Mouse (Mus musculus) adrenal gland, postnatal 4 days (tissue): ENCODE results near the gene Kcnj15. TPM values are rescaled to one million over a fixed set of nuclear protein-coding genes. Genes with fewer than 3 reads are reported as not detected.

ENCODE experiments used
- DNase-seq, 2 experiments: peaks; one replicate each; pipeline ENCODE4 v3.0.0; 2021 to 2022; ENCODE audit warnings: low spot score in 2 of 2, mixed read lengths in 2 of 2
- total RNA-seq, 2 experiments: library from RNA; stranded (reverse); gene quantifications; 2 replicates each; pipeline ENCODE4 v1.2.3; 2021

Gene Kcnj15
- total RNA-seq, 2 experiments from 2014 or later = 0.73 to 9.8 TPM

GRCm38 (mm10) chr16:95244626-95245303 is 12.6 kb upstream of the Kcnj15 start:
- no peak for DNase-seq

GRCm38 (mm10) chr16:95245499-95245898 is 11.9 kb upstream of the Kcnj15 start:
- DNase-seq = no peak

GRCm38 (mm10) chr16:95248646-95249045 is 8.7 kb upstream of the Kcnj15 start:
- no peak for DNase-seq

GRCm38 (mm10) chr16:95256648-95257047 is 710 bp upstream of the Kcnj15 start:
- no peak for DNase-seq

GRCm38 (mm10) chr16:95258100-95258499 is 742 bp downstream of the Kcnj15 start:
- DNase-seq = no peak

- no peak for DNase-seq
These were observed 2.1 kb downstream of the Kcnj15 start for GRCm38 (mm10) chr16:95259505-95259904.

- DNase-seq = no peak
These were observed 3.3 kb downstream of the Kcnj15 start for GRCm38 (mm10) chr16:95260693-95261092.

- DNase-seq = no peak
These were observed 4.4 kb downstream of the Kcnj15 start for GRCm38 (mm10) chr16:95261807-95262206.

- DNase-seq = no peak
These were observed 5.5 kb downstream of the Kcnj15 start for GRCm38 (mm10) chr16:95262706-95263363.

GRCm38 (mm10) chr16:95264324-95264723 is 7.0 kb downstream of the Kcnj15 start:
- no peak for DNase-seq

- no peak for DNase-seq
These were observed 10.3 kb downstream of the Kcnj15 start for GRCm38 (mm10) chr16:95267481-95268183.

GRCm38 (mm10) chr16:95269610-95270009 is 12.3 kb downstream of the Kcnj15 start:
- DNase-seq = no peak

- no peak for DNase-seq
These were observed 15.7 kb downstream of the Kcnj15 start for GRCm38 (mm10) chr16:95273101-95273500.

- no peak for DNase-seq
These were observed 18.6 kb downstream of the Kcnj15 start for GRCm38 (mm10) chr16:95275713-95276502.

- no peak for DNase-seq
These were observed 21.7 kb downstream of the Kcnj15 start for GRCm38 (mm10) chr16:95279015-95279414.

GRCm38 (mm10) chr16:95280338-95280737 is 23.0 kb downstream of the Kcnj15 start:
- no peak for DNase-seq

- no peak for DNase-seq
These were observed 26.0 kb downstream of the Kcnj15 start for GRCm38 (mm10) chr16:95283369-95283768.

GRCm38 (mm10) chr16:95284085-95284727 is 26.8 kb downstream of the Kcnj15 start:
- DNase-seq = no peak

- no peak for DNase-seq
These were observed 27.7 kb downstream of the Kcnj15 start for GRCm38 (mm10) chr16:95285043-95285442.

GRCm38 (mm10) chr16:95285767-95286166 is 28.4 kb downstream of the Kcnj15 start:
- DNase-seq = no peak

- DNase-seq = no peak
These were observed 30.3 kb downstream of the Kcnj15 start for GRCm38 (mm10) chr16:95287656-95288055.
